Mouse (Mus musculus) bone marrow macrophage, adult 2 months (primary cell): ENCODE results near the gene Cinp. TPM values are rescaled to one million over a fixed set of nuclear protein-coding genes. Genes with fewer than 3 reads are reported as not detected.

ENCODE experiments used
- H3K27ac ChIP-seq: 2 replicates; pipeline ENCODE4 v1.5.1; 2012; ENCODE audit warnings: low read depth, low read length; ENCODE audit not compliant: insufficient read depth
- H3K4me1 ChIP-seq: 2 replicates; pipeline ENCODE4 v1.6.1; 2012; ENCODE audit warnings: low read length; ENCODE audit not compliant: control insufficient read depth, insufficient read depth
- H3K4me3 ChIP-seq: 2 replicates; pipeline ENCODE4 v1.5.1; 2012; ENCODE audit warnings: mild to moderate bottlenecking, low read length, moderate library complexity; ENCODE audit not compliant: insufficient read depth
- CTCF ChIP-seq: IDR thresholded peaks from 2 replicates; pipeline ENCODE4 v1.5.1; 2012; ENCODE audit warnings: low read depth, mild to moderate bottlenecking, low read length, moderate library complexity
- POLR2A ChIP-seq: IDR thresholded peaks from 2 replicates; pipeline ENCODE4 v1.6.1; 2012; ENCODE audit warnings: mild to moderate bottlenecking, low read depth, low read length, borderline replicate concordance
- polyA plus RNA-seq: library from polyadenylated mRNA; stranded (reverse); fragments of >200 nt; gene quantifications from 2 replicates; pipeline ENCODE4 v1.2.4, GENCODE M21; 2012; ENCODE audit not compliant: missing spikeins, insufficient read depth, insufficient read length

Cinp gene
- polyA plus RNA-seq, result 30.8 and 35.7 TPM in 2 replicates

GRCm38 (mm10) chr12:110889036-110890020 is at the start of gene Cinp, which contains the start of gene Tecpr2:
Cinp (minus strand) TSS chr12:110889145.
Tecpr2 (plus strand) TSS chr12:110889264.
- Histone ChIP-seq H3K4me1 (peaks cover 14% of the 10 kb centered on the region), H3K27ac (peak within 1 kb of the TSS; percentile 67), H3K4me3 (peak within 1 kb of the TSS; percentile 85)
- no peak for TF ChIP-seq POLR2A
- no peak for TF ChIP-seq CTCF

DNA sequence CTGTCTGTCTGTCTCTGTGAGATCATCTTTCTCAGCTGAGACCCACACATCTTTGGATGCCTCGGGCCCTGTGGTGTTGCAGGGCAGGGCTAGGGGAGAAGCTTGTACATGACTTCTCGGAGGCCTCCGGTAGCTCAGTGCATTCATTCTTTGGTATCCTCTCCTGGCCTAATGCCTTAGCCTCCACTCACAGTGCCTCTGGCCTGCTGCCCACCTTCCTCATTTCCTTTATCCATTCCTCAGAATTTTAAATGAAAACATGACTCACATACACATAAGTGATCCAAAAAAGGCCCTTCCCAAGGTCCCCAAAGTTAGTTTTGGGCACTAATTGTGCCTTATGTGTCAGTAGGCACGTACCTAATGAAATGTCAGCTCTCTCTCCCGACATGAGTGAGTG is 48.6 kb upstream of the Cinp start:
- H3K4me3 ChIP-seq, result no peak overlapping the region
- H3K4me1 ChIP-seq, result peaks cover 10% of the 10 kb centered on the region
- TF ChIP-seq POLR2A (no peak), CTCF (no peak)
- no peak overlapping the region for H3K27ac ChIP-seq

DNA sequence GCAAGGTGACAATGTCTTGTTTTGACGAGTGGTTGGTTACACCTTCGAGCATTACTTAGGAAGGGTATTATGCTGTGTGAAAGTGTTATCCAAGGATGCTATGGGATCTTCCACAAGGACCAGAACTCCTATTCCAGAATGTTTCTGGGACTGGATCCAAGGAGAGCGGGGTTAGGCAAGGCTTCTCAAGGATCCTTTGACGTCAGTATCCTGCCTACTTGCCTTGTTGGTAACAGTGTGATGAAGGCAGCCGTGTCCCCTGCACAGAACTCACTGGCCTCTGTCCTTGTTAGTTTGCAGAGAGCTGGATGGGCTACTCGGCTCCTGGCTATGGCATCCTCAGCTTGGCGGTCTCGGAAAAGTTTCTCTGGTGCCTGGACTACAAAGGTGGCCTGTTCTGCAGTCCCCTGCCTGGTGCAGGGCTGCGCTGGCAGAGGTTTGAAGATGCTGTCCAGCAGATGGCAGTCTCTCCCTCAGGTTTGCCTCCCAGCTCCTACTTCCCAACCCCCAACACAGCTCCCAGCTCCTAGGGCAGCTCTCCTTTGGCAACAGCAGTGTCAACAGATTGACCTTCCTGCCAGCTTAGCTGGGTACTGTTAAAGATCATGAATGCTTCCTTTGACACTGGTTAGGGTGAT is 47.2 kb upstream of the Cinp start:
- Histone ChIP-seq H3K27ac (no peak overlapping the region), H3K4me1 (peaks cover 20% of the 10 kb centered on the region), H3K4me3 (no peak overlapping the region)
- TF ChIP-seq POLR2A, result no peak
- peak; percentile 69 for TF ChIP-seq CTCF

DNA sequence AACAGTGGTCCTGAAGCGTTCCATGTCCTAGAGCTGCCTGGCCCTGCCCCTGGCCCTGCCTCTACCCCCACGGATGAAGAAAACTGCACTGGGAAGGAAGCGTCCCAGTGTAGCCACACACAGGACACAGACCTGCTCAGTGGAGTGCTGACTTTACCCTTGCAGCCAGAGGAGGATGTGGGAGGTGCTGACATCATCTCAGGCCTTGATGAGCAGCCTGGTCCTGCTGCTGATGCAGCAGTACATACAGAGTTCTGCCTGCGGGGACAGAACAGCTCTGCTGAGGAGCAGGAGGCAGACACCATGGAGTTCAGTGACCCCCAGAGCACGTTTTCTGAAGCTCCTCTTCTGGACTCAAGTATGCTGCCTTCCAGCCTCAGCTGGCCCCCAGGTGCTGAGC is 43.9 kb upstream of the Cinp start:
- peaks cover 20% of the 10 kb centered on the region for H3K4me1 ChIP-seq
- H3K4me3 ChIP-seq, result no peak overlapping the region; the same call in 1 of the 2 replicates
- no peak for TF ChIP-seq POLR2A
- no peak for TF ChIP-seq CTCF
- H3K27ac ChIP-seq, result peak overlapping the region; percentile 85

DNA sequence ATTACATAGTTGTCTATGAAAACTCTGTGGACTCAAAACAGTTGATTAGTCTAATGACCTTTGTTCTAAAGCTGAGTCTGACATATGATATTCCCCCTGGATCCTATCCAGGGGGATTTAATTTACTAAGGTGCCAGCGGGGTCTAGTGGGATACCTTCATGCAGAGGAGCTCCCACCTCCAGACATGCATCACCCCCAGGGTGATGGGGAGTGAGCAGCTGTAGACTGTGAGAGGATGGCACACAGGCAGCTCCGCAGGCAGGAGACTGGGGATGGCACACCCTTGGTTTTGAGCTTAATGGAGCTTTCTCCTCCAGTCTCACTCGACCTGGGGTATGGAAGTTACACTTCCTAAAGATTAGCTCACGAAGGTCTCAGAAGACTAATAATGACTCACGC is 32.6 kb upstream of the Cinp start:
- Histone ChIP-seq H3K4me3 (no peak overlapping the region), H3K4me1 (no peaks in the 10 kb centered on the region), H3K27ac (no peak overlapping the region)
- TF ChIP-seq CTCF, result no peak
- no peak for TF ChIP-seq POLR2A

DNA sequence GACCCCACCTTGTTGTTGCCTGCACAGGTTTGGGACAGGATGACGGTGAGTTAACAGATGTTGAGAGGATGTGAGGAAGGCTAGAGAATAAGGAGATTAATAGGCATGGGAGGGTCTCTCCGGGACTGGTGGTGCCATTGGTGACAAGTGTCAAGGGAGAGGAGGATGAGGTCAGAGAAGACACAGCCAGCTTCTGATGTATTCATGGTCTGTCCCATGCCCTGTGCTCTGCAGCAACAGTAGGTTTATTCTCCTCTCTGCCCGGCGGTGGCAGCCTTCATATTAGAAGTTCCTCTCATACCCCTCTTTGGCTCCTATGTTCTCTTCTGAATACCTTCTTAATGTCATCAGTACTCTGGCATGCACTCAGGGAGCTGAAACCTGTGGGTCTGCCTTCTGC is 31.3 kb upstream of the Cinp start:
- Histone ChIP-seq H3K4me3 (no peak overlapping the region), H3K4me1 (no peaks in the 10 kb centered on the region), H3K27ac (no peak overlapping the region)
- TF ChIP-seq CTCF (no peak), POLR2A (no peak)

- H3K4me3 ChIP-seq, result no peak overlapping the region
- H3K4me1 ChIP-seq, result no peaks in the 10 kb centered on the region
- no peak for TF ChIP-seq CTCF
- no peak for TF ChIP-seq POLR2A
- no peak overlapping the region for H3K27ac ChIP-seq
These were observed 26.8 kb upstream of the Cinp start for GRCm38 (mm10) chr12:110915761-110916160.

DNA sequence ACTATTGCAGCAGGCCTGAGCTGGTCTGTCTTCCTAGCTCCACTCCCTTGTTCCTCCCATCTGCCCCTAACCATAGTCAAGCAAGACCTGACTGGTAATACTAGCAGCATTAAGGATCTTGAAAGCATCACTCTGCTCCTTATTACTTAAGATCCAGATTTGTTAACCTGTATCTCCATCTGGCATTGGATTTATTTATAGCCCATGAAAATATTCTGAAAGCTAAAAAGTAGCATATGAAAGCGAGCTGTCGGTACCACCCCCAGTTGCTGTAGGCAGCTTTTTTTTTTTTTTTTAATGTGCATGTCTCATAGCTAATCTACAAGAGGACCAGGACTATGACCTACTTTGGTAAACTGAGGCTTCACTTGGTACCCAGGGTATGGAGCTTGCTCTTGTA is 21.0 kb upstream of the Cinp start:
- peaks cover 19% of the 10 kb centered on the region for H3K4me1 ChIP-seq
- TF ChIP-seq CTCF (no peak), POLR2A (no peak)
- H3K27ac ChIP-seq, result no peak overlapping the region
- no peak overlapping the region for H3K4me3 ChIP-seq

GRCm38 (mm10) chr12:110907845-110908244 is 18.9 kb upstream of the Cinp start:
- no peak for TF ChIP-seq POLR2A
- no peak for TF ChIP-seq CTCF
- H3K4me3 ChIP-seq, result no peak overlapping the region
- H3K27ac ChIP-seq, result peak overlapping the region; percentile 57
- H3K4me1 ChIP-seq, result peaks cover 19% of the 10 kb centered on the region

DNA sequence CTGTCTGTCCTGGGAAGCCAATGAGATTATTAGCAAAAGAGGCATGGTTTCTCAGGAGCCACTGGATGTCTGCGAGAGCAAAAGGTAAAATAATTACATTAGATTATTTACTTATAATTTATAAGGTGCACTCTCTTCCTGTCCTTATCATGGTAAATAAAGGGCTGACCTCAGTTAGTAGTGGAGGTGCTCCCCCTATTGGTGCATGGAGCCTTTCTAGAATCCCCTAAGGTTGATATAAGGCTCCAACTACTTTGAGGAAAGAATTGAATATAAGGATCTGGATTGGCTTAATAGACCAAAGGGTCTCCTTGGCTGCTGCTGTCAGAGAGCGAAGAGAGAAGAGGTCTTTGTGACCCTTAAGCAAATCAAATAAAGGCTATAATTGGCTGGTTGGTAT is 14.6 kb upstream of the Cinp start:
- Histone ChIP-seq H3K27ac (no peak overlapping the region), H3K4me3 (no peak overlapping the region), H3K4me1 (peaks cover 19% of the 10 kb centered on the region)
- no peak for TF ChIP-seq POLR2A
- TF ChIP-seq CTCF, result no peak
